9 mouse cellular contexts compared by ENCODE assay signal in the genomic region with DNA sequence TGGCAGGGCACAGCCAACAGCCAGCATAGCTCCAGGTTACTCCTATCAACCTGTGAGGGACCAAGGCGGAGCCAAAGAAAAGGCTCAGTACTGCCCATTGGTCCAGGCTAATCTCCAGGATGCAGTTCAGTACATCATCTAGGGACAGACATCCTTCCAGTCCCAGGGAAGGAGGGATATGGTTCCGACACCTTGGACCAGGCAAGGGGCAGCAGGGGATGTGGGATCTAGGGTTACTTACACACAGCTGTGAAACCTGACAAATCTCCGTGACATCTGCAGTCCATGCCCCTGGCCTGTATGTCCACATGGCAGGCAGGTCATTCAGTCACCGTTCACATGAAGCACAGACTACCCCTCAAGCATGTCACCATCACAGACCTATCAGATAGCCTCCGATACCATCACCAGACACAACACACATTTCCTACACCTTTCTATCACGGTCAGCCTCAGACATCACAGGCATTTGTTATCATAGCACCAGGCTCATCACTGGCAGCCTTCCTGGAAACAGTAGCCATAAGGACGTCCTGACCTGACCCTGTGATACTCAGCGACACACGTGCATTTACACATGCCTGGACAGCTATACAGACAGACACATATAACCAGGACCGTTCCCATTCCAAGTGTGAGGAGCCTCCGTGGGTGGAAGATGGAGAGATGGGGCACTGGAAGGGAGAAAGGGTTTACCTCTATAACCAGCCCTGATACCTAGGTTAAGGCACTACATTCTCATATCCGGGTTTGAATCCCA. TPM values are rescaled to one million over a fixed set of nuclear protein-coding genes. Genes with fewer than 3 reads are reported as not detected.
A peak's percentile ranks its signal among the peaks of the same experiment; 100 is the strongest.
DNase-seq lines count a peak whose midpoint lies in the region; ATAC-seq and TF ChIP-seq lines count a peak whose summit lies in the region.
"Had no signal": no experiment of that assay in that cellular context is flagged by ENCODE, and none has a peak within 500 bp of the region (broad histone marks: within the 10 kb centered on the region; RNA-seq: fewer than 3 reads in every experiment).

No protein-coding gene starts in this region.

- no peaks in the 10 kb centered on the region for H3K36me3 ChIP-seq in hindbrain, embryonic 10.5 days
- H3K36me3 ChIP-seq in midbrain, embryonic 10.5 days, result no peaks in the 10 kb centered on the region

- H3K9me3 ChIP-seq in hindbrain, embryonic 10.5 days, result no peaks in the 10 kb centered on the region
- H3K9me3 ChIP-seq in midbrain, embryonic 10.5 days (replicated peaks), result no peaks in the 10 kb centered on the region

- WGBS in hindbrain, embryonic 10.5 days, result 68% methylated on average over 12 of the region's 12 CpGs
- 73% methylated on average over 12 of the region's 12 CpGs for whole genome bisulfite sequencing in midbrain, embryonic 10.5 days

- ATAC-seq in megakaryocyte progenitor cell, adult 5-6 weeks (replicated peaks; ENCODE audit: poor library complexity), result no peak

- no peak for TF ChIP-seq CTCF in gastrocnemius, adult 2 months (IDR thresholded peaks at IDR 0.05)

- H3K4me1 ChIP-seq in hindbrain, embryonic 10.5 days (replicated peaks), result peaks cover 33% of the 10 kb centered on the region
- H3K4me1 ChIP-seq in midbrain, embryonic 10.5 days, result peaks cover 31% of the 10 kb centered on the region

- no peak for DNase-seq in gastrocnemius, adult 2 months
- no peak for DNase-seq in gastrocnemius, postnatal 14 days
- peak; percentile 28 for DNase-seq in c-Kit-positive CD71-positive TER-119-negative erythroid progenitor cells, embryonic 14.5 days (ENCODE audit: low read depth)
- DNase-seq in hindbrain, embryonic 10.5 days (ENCODE audit: low spot score), result peak; percentile 5
- DNase-seq in midbrain, embryonic 10.5 days (ENCODE audit: low spot score), result no peak
- no peak for DNase-seq in layer of hippocampus, adult 8-10 months (ENCODE audit: low spot score in 2 of 2)
- no peak for DNase-seq in gastrocnemius, postnatal 4 days (ENCODE audit: low spot score in 2 of 2)

- peaks cover 43% of the 10 kb centered on the region for H3K27me3 ChIP-seq in hindbrain, embryonic 10.5 days (ENCODE audit: insufficient read depth, poor library complexity, severe bottlenecking)
- H3K27me3 ChIP-seq in midbrain, embryonic 10.5 days (ENCODE audit: low read depth, poor library complexity, severe bottlenecking), result peaks cover 50% of the 10 kb centered on the region

- intact Hi-C loops in gastrocnemius, adult 2 months (cut with DNase I), result no loop called here
- intact Hi-C loops in gastrocnemius, postnatal 14 days (cut with DNase I; ENCODE audit: low total_unique reads), result no loop called here

- H3K27ac ChIP-seq in gastrocnemius, adult 2 months, result peak overlapping the region; percentile 93
- no peak overlapping the region; the same call in 1 of the 2 replicates for H3K27ac ChIP-seq in hindbrain, embryonic 10.5 days
- peak overlapping the region; percentile 85; the same call in 1 of the 2 replicates for H3K27ac ChIP-seq in midbrain, embryonic 10.5 days (replicated peaks)

- peak overlapping the region; percentile 84 for H3K4me3 ChIP-seq in gastrocnemius, adult 2 months
- peak overlapping the region; percentile 77 for H3K4me3 ChIP-seq in hindbrain, embryonic 10.5 days
- peak overlapping the region; percentile 76 for H3K4me3 ChIP-seq in midbrain, embryonic 10.5 days

RNA-seq across cellular contexts. Expression of gene Slc12a4, which starts 1.2 kb away (rescaled TPM):
- 10 to 100 TPM in 1 of 2 experiments, 1 to 10 TPM in 1; 9.1 to 14.3 TPM for total RNA-seq in gastrocnemius, adult 2 months (2021)
- 10 to 100 TPM; 12.1 to 19.1 TPM for total RNA-seq in gastrocnemius, postnatal 14 days (2021)
- 18.7 and 19.3 TPM in 2 replicates for polyA plus RNA-seq in hindbrain, embryonic 10.5 days (2016; fragmentation: Nextera tagmentation; extraction: Ambion mirVana)
- 16.9 and 18.7 TPM in 2 replicates for polyA plus RNA-seq in midbrain, embryonic 10.5 days (2016; fragmentation: Nextera tagmentation; extraction: Ambion mirVana)
- 2.0 and 3.5 TPM in 2 replicates for total RNA-seq in megakaryocyte progenitor cell, adult 5-6 weeks (2015)
- 7.7 and 8.4 TPM in 2 replicates for total RNA-seq in megakaryocyte progenitor cell, adult 5-6 weeks (2017)
- 10 to 100 TPM; 19.4 to 24.7 (median 22.1) TPM for total RNA-seq in layer of hippocampus, adult 8-10 months (2022)
- total RNA-seq in gastrocnemius, postnatal 4 days (2021), result 10 to 100 TPM; 30.7 to 40.6 TPM

RNA-seq across cellular contexts. Expression of gene Dpep3, which starts 14.5 kb away (rescaled TPM):
- total RNA-seq in gastrocnemius, adult 2 months (2021), result under 1 TPM in 1 of 2 experiments, not detected in 1; 0.17 TPM
- total RNA-seq in gastrocnemius, postnatal 14 days (2021), result not detected
- polyA plus RNA-seq in hindbrain, embryonic 10.5 days (2016; fragmentation: Nextera tagmentation; extraction: Ambion mirVana), result not detected in 2 replicates
- not detected in 2 replicates for polyA plus RNA-seq in midbrain, embryonic 10.5 days (2016; fragmentation: Nextera tagmentation; extraction: Ambion mirVana)
- total RNA-seq in megakaryocyte progenitor cell, adult 5-6 weeks (2015), result not detected in 2 replicates
- not detected in 2 replicates for total RNA-seq in megakaryocyte progenitor cell, adult 5-6 weeks (2017)
- not detected for total RNA-seq in layer of hippocampus, adult 8-10 months (2022)
- total RNA-seq in gastrocnemius, postnatal 4 days (2021), result not detected
- total RNA-seq: common myeloid progenitor, adult 5-6 weeks had no signal

RNA-seq across cellular contexts. Expression of gene Lcat, which starts 21.5 kb away (rescaled TPM):
- total RNA-seq in gastrocnemius, adult 2 months (2021), result under 1 TPM; 0.23 to 0.33 TPM
- total RNA-seq in gastrocnemius, postnatal 14 days (2021), result under 1 TPM; 0.21 to 0.29 TPM
- polyA plus RNA-seq in hindbrain, embryonic 10.5 days (2016; fragmentation: Nextera tagmentation; extraction: Ambion mirVana), result 0.60 and 0.78 TPM in 2 replicates
- 1.0 and 1.2 TPM in 2 replicates for polyA plus RNA-seq in midbrain, embryonic 10.5 days (2016; fragmentation: Nextera tagmentation; extraction: Ambion mirVana)
- 0.83 TPM in 1 of 2 replicates, not detected in the other for total RNA-seq in megakaryocyte progenitor cell, adult 5-6 weeks (2015)
- total RNA-seq in megakaryocyte progenitor cell, adult 5-6 weeks (2017), result 0.12 TPM in 1 of 2 replicates, not detected in the other
- total RNA-seq in layer of hippocampus, adult 8-10 months (2022), result 10 to 100 TPM; 30.9 to 47.5 (median 35.4) TPM
- total RNA-seq in gastrocnemius, postnatal 4 days (2021), result 1 to 10 TPM; 1.5 to 1.7 TPM

RNA-seq across cellular contexts. Expression of gene Psmb10, which starts 26.4 kb away (rescaled TPM):
- 10 to 100 TPM; 17.9 to 26.1 TPM for total RNA-seq in gastrocnemius, adult 2 months (2021)
- total RNA-seq in gastrocnemius, postnatal 14 days (2021), result 10 to 100 TPM; 19.3 to 20.9 TPM
- 32.7 and 33.6 TPM in 2 replicates for polyA plus RNA-seq in hindbrain, embryonic 10.5 days (2016; fragmentation: Nextera tagmentation; extraction: Ambion mirVana)
- polyA plus RNA-seq in midbrain, embryonic 10.5 days (2016; fragmentation: Nextera tagmentation; extraction: Ambion mirVana), result 29.1 TPM in 2 replicates
- total RNA-seq in megakaryocyte progenitor cell, adult 5-6 weeks (2015), result 127 and 155 TPM in 2 replicates
- 58.8 and 66.5 TPM in 2 replicates for total RNA-seq in megakaryocyte progenitor cell, adult 5-6 weeks (2017)
- total RNA-seq in layer of hippocampus, adult 8-10 months (2022), result 10 to 100 TPM; 59.9 to 90.3 (median 75.5) TPM
- total RNA-seq in gastrocnemius, postnatal 4 days (2021), result 10 to 100 TPM; 26.8 to 29.8 TPM

RNA-seq across cellular contexts. Expression of gene Dus2, which starts 26.5 kb away (rescaled TPM):
- total RNA-seq in gastrocnemius, adult 2 months (2021), result 10 to 100 TPM in 1 of 2 experiments, 1 to 10 TPM in 1; 9.0 to 11.5 TPM
- total RNA-seq in gastrocnemius, postnatal 14 days (2021), result 10 to 100 TPM in 1 of 2 experiments, 1 to 10 TPM in 1; 9.4 to 10.4 TPM
- 21.1 and 21.3 TPM in 2 replicates for polyA plus RNA-seq in hindbrain, embryonic 10.5 days (2016; fragmentation: Nextera tagmentation; extraction: Ambion mirVana)
- 21.4 and 21.5 TPM in 2 replicates for polyA plus RNA-seq in midbrain, embryonic 10.5 days (2016; fragmentation: Nextera tagmentation; extraction: Ambion mirVana)
- total RNA-seq in megakaryocyte progenitor cell, adult 5-6 weeks (2015), result 7.9 and 12.0 TPM in 2 replicates
- 10.8 and 20.3 TPM in 2 replicates for total RNA-seq in megakaryocyte progenitor cell, adult 5-6 weeks (2017)
- 10 to 100 TPM; 20.5 to 23.4 (median 21.8) TPM for total RNA-seq in layer of hippocampus, adult 8-10 months (2022)
- 10 to 100 TPM; 12.4 to 13.2 TPM for total RNA-seq in gastrocnemius, postnatal 4 days (2021)

Comparison
In these comparisons a context has a peak if more than half of its experiments do, and no peak if none do; other contexts are left out.
1. DNase-seq: peak in c-Kit-positive CD71-positive TER-119-negative erythroid progenitor cells, embryonic 14.5 days (single experiment) and hindbrain, embryonic 10.5 days (single experiment); none in gastrocnemius, adult 2 months (single experiment), gastrocnemius, postnatal 14 days (single experiment), midbrain, embryonic 10.5 days (single experiment), layer of hippocampus, adult 8-10 months (0 of 2) and gastrocnemius, postnatal 4 days (0 of 2).
2. RNA of gene Lcat, which starts 21.5 kb away (total RNA-seq): 30.9 to 47.5 TPM in layer of hippocampus, adult 8-10 months; 1.5 to 1.7 TPM in gastrocnemius, postnatal 4 days, 0.23 to 0.33 TPM in gastrocnemius, adult 2 months, 0.21 to 0.29 TPM in gastrocnemius, postnatal 14 days and 0.12 to 0.83 TPM in megakaryocyte progenitor cell, adult 5-6 weeks; every median in the first group is over 10 times any median in the second.
3. Peak in every context shown above with its lines, with median percentiles within 50 percentile points of each other: H3K4me3 ChIP-seq.